Mouse (Mus musculus): ENCODE measurements around the gene Mex3d. TPM values are rescaled to one million over a fixed set of nuclear protein-coding genes. Genes with fewer than 3 reads are reported as not detected.

The Mex3d gene
- polyA plus RNA-seq, 1 experiment = 37.5 TPM

GRCm38 (mm10) chr10:80392687-80393086 is 5.2 kb upstream of the Mex3d start:
- 84% methylated on average over 5 of the region's 5 CpGs for WGBS
- DNase-seq = no peak
- TF ChIP-seq CTCF (IDR thresholded peaks at IDR 0.05; ENCODE audit: insufficient read depth, low read length) (no peak), POLR2A (IDR thresholded peaks at IDR 0.05; ENCODE audit: borderline replicate concordance, extremely low read depth, low read depth, low read length) (no peak)

GRCm38 (mm10) chr10:80390697-80391096 is 3.2 kb upstream of the Mex3d start:
- TF ChIP-seq POLR2A (IDR thresholded peaks at IDR 0.05; ENCODE audit: borderline replicate concordance, extremely low read depth, low read depth, low read length) = no peak
- no peak for TF ChIP-seq CTCF (IDR thresholded peaks at IDR 0.05; ENCODE audit: insufficient read depth, low read length)
- DNase-seq = no peak
- 71% methylated on average over 9 of the region's 9 CpGs for WGBS
- H3K4me1 ChIP-seq (ENCODE audit: control insufficient read depth, insufficient read depth, low read length) = peaks cover 3% of the 10 kb centered on the region
- no peak overlapping the region for H3K4me3 ChIP-seq (replicated peaks; ENCODE audit: extremely low read depth, low read depth, low read length)

More at GRCm38 (mm10) chr10:80392687-80393086, 5.2 kb upstream of the Mex3d start:
- H3K4me1 ChIP-seq (ENCODE audit: control insufficient read depth, insufficient read depth, low read length) = peaks cover 8% of the 10 kb centered on the region; the same call in 1 of the 2 replicates
- H3K4me3 ChIP-seq (replicated peaks; ENCODE audit: extremely low read depth, low read depth, low read length) = no peak overlapping the region

GRCm38 (mm10) chr10:80389185-80389708 is 1.8 kb upstream of the Mex3d start:
- DNase-seq = no peak
- 51% methylated on average over 4 of the region's 4 CpGs for WGBS
- TF ChIP-seq CTCF (IDR thresholded peaks at IDR 0.05; ENCODE audit: insufficient read depth, low read length) (no peak), POLR2A (IDR thresholded peaks at IDR 0.05; ENCODE audit: borderline replicate concordance, extremely low read depth, low read depth, low read length) (no peak)

GRCm38 (mm10) chr10:80388731-80389130 is 1.3 kb upstream of the Mex3d start:
- TF ChIP-seq CTCF (IDR thresholded peaks at IDR 0.05; ENCODE audit: insufficient read depth, low read length) (no peak), POLR2A (IDR thresholded peaks at IDR 0.05; ENCODE audit: borderline replicate concordance, extremely low read depth, low read depth, low read length) (no peak)
- no peak overlapping the region for H3K4me3 ChIP-seq (replicated peaks; ENCODE audit: extremely low read depth, low read depth, low read length)
- peaks cover 9% of the 10 kb centered on the region for H3K4me1 ChIP-seq (ENCODE audit: control insufficient read depth, insufficient read depth, low read length)
- WGBS = 43% methylated on average over 2 of the region's 2 CpGs
- no peak for DNase-seq

More at GRCm38 (mm10) chr10:80389185-80389708, 1.8 kb upstream of the Mex3d start:
- Histone ChIP-seq H3K4me1 (ENCODE audit: control insufficient read depth, insufficient read depth, low read length) (peaks cover 9% of the 10 kb centered on the region), H3K4me3 (replicated peaks; ENCODE audit: extremely low read depth, low read depth, low read length) (no peak overlapping the region)

- Histone ChIP-seq H3K4me3 (replicated peaks; ENCODE audit: extremely low read depth, low read depth, low read length) (peak overlapping the region; percentile 64), H3K4me1 (ENCODE audit: control insufficient read depth, insufficient read depth, low read length) (peaks cover 9% of the 10 kb centered on the region)
- no peak for DNase-seq
- WGBS = under 1% methylated on average over 85 of the region's 94 CpGs
- TF ChIP-seq CTCF (IDR thresholded peaks at IDR 0.05; ENCODE audit: insufficient read depth, low read length) (no peak), POLR2A (IDR thresholded peaks at IDR 0.05; ENCODE audit: borderline replicate concordance, extremely low read depth, low read depth, low read length) (no peak)
These were observed 556 bp downstream of the Mex3d start for GRCm38 (mm10) chr10:80386735-80387471.

GRCm38 (mm10) chr10:80385811-80386734 is 1.4 kb downstream of the Mex3d start:
- DNase-seq = no peak
- WGBS = 7% methylated on average over 34 of the region's 34 CpGs
- TF ChIP-seq CTCF (IDR thresholded peaks at IDR 0.05; ENCODE audit: insufficient read depth, low read length) (no peak), POLR2A (IDR thresholded peaks at IDR 0.05; ENCODE audit: borderline replicate concordance, extremely low read depth, low read depth, low read length) (no peak)
- peaks cover 9% of the 10 kb centered on the region for H3K4me1 ChIP-seq (ENCODE audit: control insufficient read depth, insufficient read depth, low read length)
- H3K4me3 ChIP-seq (replicated peaks; ENCODE audit: extremely low read depth, low read depth, low read length) = peak overlapping the region; percentile 64

- 26% methylated on average over 7 of the region's 7 CpGs for WGBS
- DNase-seq = no peak
- no peak for TF ChIP-seq POLR2A (IDR thresholded peaks at IDR 0.05; ENCODE audit: borderline replicate concordance, extremely low read depth, low read depth, low read length)
- TF ChIP-seq CTCF (IDR thresholded peaks at IDR 0.05; ENCODE audit: insufficient read depth, low read length) = no peak
- Histone ChIP-seq H3K4me3 (replicated peaks; ENCODE audit: extremely low read depth, low read depth, low read length) (peak overlapping the region; percentile 20), H3K4me1 (ENCODE audit: control insufficient read depth, insufficient read depth, low read length) (peaks cover 9% of the 10 kb centered on the region)
These were observed 2.1 kb downstream of the Mex3d start for GRCm38 (mm10) chr10:80385310-80385709.

- WGBS = 71% methylated on average over 7 of the region's 7 CpGs
- TF ChIP-seq POLR2A (IDR thresholded peaks at IDR 0.05; ENCODE audit: borderline replicate concordance, extremely low read depth, low read depth, low read length) = no peak
- TF ChIP-seq CTCF (IDR thresholded peaks at IDR 0.05; ENCODE audit: insufficient read depth, low read length) = no peak
- H3K4me1 ChIP-seq (ENCODE audit: control insufficient read depth, insufficient read depth, low read length) = peaks cover 9% of the 10 kb centered on the region
- no peak for DNase-seq
- no peak overlapping the region for H3K4me3 ChIP-seq (replicated peaks; ENCODE audit: extremely low read depth, low read depth, low read length)
These were observed 2.8 kb downstream of the Mex3d start for GRCm38 (mm10) chr10:80384709-80385108.

- peaks cover 9% of the 10 kb centered on the region for H3K4me1 ChIP-seq (ENCODE audit: control insufficient read depth, insufficient read depth, low read length)
- no peak overlapping the region for H3K4me3 ChIP-seq (replicated peaks; ENCODE audit: extremely low read depth, low read depth, low read length)
- TF ChIP-seq POLR2A (IDR thresholded peaks at IDR 0.05; ENCODE audit: borderline replicate concordance, extremely low read depth, low read depth, low read length) (no peak), CTCF (IDR thresholded peaks at IDR 0.05; ENCODE audit: insufficient read depth, low read length) (no peak)
- 85% methylated on average over 4 of the region's 4 CpGs for WGBS
- no peak for DNase-seq
These were observed 3.3 kb downstream of the Mex3d start for GRCm38 (mm10) chr10:80384115-80384639.

Data from lung, adult 2 months (tissue).